Mouse (Mus musculus) adrenal gland, postnatal 14 days (tissue): ENCODE measurements around the gene Hirip3. TPM values are rescaled to one million over a fixed set of nuclear protein-coding genes. Genes with fewer than 3 reads are reported as not detected.

Experiments used
- DNase-seq: peaks from one replicate; pipeline ENCODE4 v3.0.0; 2021; ENCODE audit warnings: mixed read lengths
- total RNA-seq: library from RNA; stranded (reverse); gene quantifications from 2 replicates; pipeline ENCODE4 v1.2.3, GENCODE M21; 2021

The Hirip3 gene
- total RNA-seq, 1 experiment from 2014 or later = 30.2 TPM

DNA sequence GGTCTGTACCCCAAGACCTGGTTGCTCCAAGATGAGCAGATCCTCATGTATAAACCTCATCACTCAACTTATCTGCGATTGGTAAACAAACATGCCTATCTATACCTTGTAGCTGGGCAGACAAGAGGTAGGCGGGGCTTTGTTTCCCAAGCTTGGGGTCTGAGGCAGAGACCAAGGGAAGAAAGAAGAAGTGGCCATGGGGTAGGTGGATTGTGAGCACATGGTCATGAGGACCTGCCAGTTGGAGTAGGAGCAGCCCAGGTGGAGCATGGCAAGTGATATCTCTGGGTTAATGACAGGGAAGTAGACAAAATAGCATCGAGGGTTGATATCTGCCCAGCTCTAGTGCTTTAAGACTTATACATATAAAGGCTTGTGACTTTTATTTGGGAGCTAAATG lies 53.1 kb downstream of the Hirip3 start:
- DNase-seq = no peak

Other genes starting within 250 kb of the Hirip3 start
- 16.2 and 21.5 TPM in 2 replicates for gene Nupr1, start 231.1 kb upstream of the Hirip3 start, total RNA-seq
- 38.3 and 48.0 TPM in 2 replicates for gene Sgf29, start 212.7 kb upstream of the Hirip3 start, total RNA-seq
- 81.6 and 83.8 TPM in 2 replicates for gene Sult1a1, start 185.5 kb upstream of the Hirip3 start, total RNA-seq
- gene Bola2, start 166.6 kb upstream of the Hirip3 start, total RNA-seq = 74.9 and 82.9 TPM in 2 replicates
- gene Slx1b, start 166.2 kb upstream of the Hirip3 start, total RNA-seq = 10.7 and 18.6 TPM in 2 replicates
- gene Coro1a, start 154.2 kb upstream of the Hirip3 start, total RNA-seq = 12.0 and 78.1 TPM in 2 replicates
- gene Mapk3, start 102.4 kb upstream of the Hirip3 start, total RNA-seq = 128 and 136 TPM in 2 replicates
- gene Gdpd3, start 95.6 kb upstream of the Hirip3 start, total RNA-seq = 3.8 and 5.6 TPM in 2 replicates
- gene Ypel3, start 85.0 kb upstream of the Hirip3 start, total RNA-seq = 129 and 173 TPM in 2 replicates
- gene Tbx6, start 80.5 kb upstream of the Hirip3 start, total RNA-seq = 1.2 and 1.5 TPM in 2 replicates
- 94.7 and 109 TPM in 2 replicates for gene Ppp4c, start 69.5 kb upstream of the Hirip3 start, total RNA-seq
- gene Fam57b, start 64.3 kb upstream of the Hirip3 start, total RNA-seq = 32.1 and 32.5 TPM in 2 replicates
- not detected in 2 replicates for gene 4930451I11Rik, start 30.3 kb upstream of the Hirip3 start, total RNA-seq
- gene Doc2a, start 14.6 kb upstream of the Hirip3 start, total RNA-seq = 0.63 and 0.64 TPM in 2 replicates
- 39.2 and 41.9 TPM in 2 replicates for gene Ino80e, start 405 bp downstream of the Hirip3 start, total RNA-seq
- 68.8 and 79.4 TPM in 2 replicates for gene Taok2, start 22.7 kb downstream of the Hirip3 start, total RNA-seq
- 27.6 and 27.9 TPM in 2 replicates for gene Tmem219, start 60.9 kb downstream of the Hirip3 start, total RNA-seq
- 20.2 and 24.7 TPM in 2 replicates for gene Kctd13, start 66.9 kb downstream of the Hirip3 start, total RNA-seq
- 1.7 and 2.2 TPM in 2 replicates for gene Asphd1, start 87.6 kb downstream of the Hirip3 start, total RNA-seq
- 54.2 and 62.2 TPM in 2 replicates for gene Sez6l2, start 88.6 kb downstream of the Hirip3 start, total RNA-seq
- 78.2 and 83.0 TPM in 2 replicates for gene Cdipt, start 113.9 kb downstream of the Hirip3 start, total RNA-seq
- gene Cdiptos, start 114.1 kb downstream of the Hirip3 start, total RNA-seq = 1.6 TPM in 2 replicates
- 61.7 and 63.8 TPM in 2 replicates for gene Mvp, start 152.6 kb downstream of the Hirip3 start, total RNA-seq
- gene Pagr1b, start 154.5 kb downstream of the Hirip3 start, total RNA-seq = 3.0 and 3.2 TPM in 2 replicates
- 7.9 and 24.6 TPM in 2 replicates for gene Pagr1a, start 155.4 kb downstream of the Hirip3 start, total RNA-seq
- gene Gm42742, start 159.1 kb downstream of the Hirip3 start, total RNA-seq = 8.4 and 26.9 TPM in 2 replicates
- 3.5 and 4.6 TPM in 2 replicates for gene Prrt2, start 159.2 kb downstream of the Hirip3 start, total RNA-seq
- 133 and 142 TPM in 2 replicates for gene Maz, start 165.1 kb downstream of the Hirip3 start, total RNA-seq
- gene Kif22, start 180.5 kb downstream of the Hirip3 start, total RNA-seq = 18.9 and 21.7 TPM in 2 replicates
- gene Zg16, start 225.4 kb downstream of the Hirip3 start, total RNA-seq = not detected in 2 replicates
- gene AI467606, start 229.4 kb downstream of the Hirip3 start, total RNA-seq = 1.3 and 5.7 TPM in 2 replicates